Comparison of ENCODE assay signal across 13 mouse cellular contexts in the genomic region with DNA sequence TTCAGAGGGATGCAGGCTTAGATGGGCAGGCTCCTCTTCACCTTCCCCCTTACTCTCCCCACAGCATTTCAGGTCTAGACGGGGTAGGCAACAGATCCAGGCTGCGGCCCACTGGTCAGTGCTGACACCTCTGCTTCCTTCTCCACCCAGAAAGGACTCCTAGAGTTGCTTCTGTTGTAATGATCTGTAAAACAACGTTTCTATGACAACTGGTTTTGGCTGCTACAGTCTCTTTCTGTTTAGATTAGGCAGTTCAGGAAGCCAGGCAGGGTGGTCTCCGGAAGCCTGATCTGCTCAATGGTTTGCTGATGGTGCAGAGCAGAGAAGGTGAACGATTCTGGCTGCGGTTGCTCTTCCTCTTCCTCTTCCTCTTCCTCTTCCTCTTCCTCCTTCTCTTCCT. TPM values are rescaled to one million over a fixed set of nuclear protein-coding genes. Genes with fewer than 3 reads are reported as not detected.
A peak's percentile ranks its signal among the peaks of the same experiment; 100 is the strongest.
DNase-seq lines count a peak whose midpoint lies in the region; ATAC-seq and TF ChIP-seq lines count a peak whose summit lies in the region.
"Had no signal": no experiment of that assay in that cellular context is flagged by ENCODE, and none has a peak within 500 bp of the region (broad histone marks: within the 10 kb centered on the region; RNA-seq: fewer than 3 reads in every experiment).

No protein-coding gene starts in this region.

- H3K36me3 ChIP-seq in embryonic facial prominence, embryonic 14.5 days (ENCODE audit: control insufficient read depth, insufficient read depth, low read length): no peaks in the 10 kb centered on the region
- H3K36me3 ChIP-seq in embryonic facial prominence, embryonic 10.5 days (replicated peaks): no peaks in the 10 kb centered on the region
- H3K36me3 ChIP-seq in midbrain, embryonic 16.5 days (ENCODE audit: control insufficient read depth, insufficient read depth, low read length): no peaks in the 10 kb centered on the region
- H3K36me3 ChIP-seq: hindbrain, embryonic 13.5 days; liver, embryonic 15.5 days had no signal

- intact Hi-C loops in left cerebral cortex, adult 2 months (cut with DNase I): no loop called here

- 69% methylated on average over 6 of the region's 6 CpGs for WGBS in embryonic facial prominence, embryonic 14.5 days
- WGBS in embryonic facial prominence, embryonic 10.5 days: 79% methylated on average over 6 of the region's 6 CpGs
- 75% methylated on average over 6 of the region's 6 CpGs for WGBS in midbrain, embryonic 16.5 days

- no peak overlapping the region for H3K4me3 ChIP-seq in embryonic facial prominence, embryonic 14.5 days (ENCODE audit: low read depth, low read length)
- no peak overlapping the region for H3K4me3 ChIP-seq in embryonic facial prominence, embryonic 10.5 days
- H3K4me3 ChIP-seq in left cerebral cortex, adult 2 months: no peak overlapping the region
- no peak overlapping the region for H3K4me3 ChIP-seq in brown adipose tissue, adult 24 weeks (ENCODE audit: insufficient read depth, low read depth, low read length)
- H3K4me3 ChIP-seq in midbrain, embryonic 16.5 days (ENCODE audit: low read depth, low read length): no peak overlapping the region
- H3K4me3 ChIP-seq: hindbrain, embryonic 13.5 days; liver, embryonic 15.5 days had no signal

- DNase-seq in embryonic facial prominence, embryonic 14.5 days (ENCODE audit: low spot score): peak; percentile 44
- DNase-seq in embryonic facial prominence, embryonic 10.5 days (ENCODE audit: low spot score): no peak
- no peak for DNase-seq in left cerebral cortex, adult 2 months (ENCODE audit: extremely low spot score in 1 of 2, low spot score in 2 of 2)
- no peak for DNase-seq in left cerebral cortex, adult 18-20 months (ENCODE audit: low spot score in 2 of 2)
- no peak for DNase-seq in cerebellum, postnatal 14 days
- DNase-seq: forebrain, postnatal 0 days; layer of hippocampus, adult 9-11 months had no signal

- H3K4me1 ChIP-seq in embryonic facial prominence, embryonic 14.5 days (ENCODE audit: control insufficient read depth, insufficient read depth, low read length): no peaks in the 10 kb centered on the region
- peaks cover 29% of the 10 kb centered on the region for H3K4me1 ChIP-seq in embryonic facial prominence, embryonic 10.5 days
- peaks cover 16% of the 10 kb centered on the region for H3K4me1 ChIP-seq in brown adipose tissue, adult 24 weeks (ENCODE audit: control insufficient read depth, insufficient read depth, insufficient read length, low read length)
- peaks cover 9% of the 10 kb centered on the region; the same call in 1 of the 2 replicates for H3K4me1 ChIP-seq in midbrain, embryonic 16.5 days (ENCODE audit: control insufficient read depth, insufficient read depth, low read length)

- H3K27me3 ChIP-seq in embryonic facial prominence, embryonic 14.5 days (replicated peaks; ENCODE audit: control insufficient read depth, insufficient read depth, low read length): no peaks in the 10 kb centered on the region
- H3K27me3 ChIP-seq in embryonic facial prominence, embryonic 10.5 days (replicated peaks; ENCODE audit: low read depth, poor library complexity, severe bottlenecking): no peaks in the 10 kb centered on the region
- no peaks in the 10 kb centered on the region for H3K27me3 ChIP-seq in midbrain, embryonic 16.5 days (ENCODE audit: control insufficient read depth, insufficient read depth, low read depth, low read length)
- H3K27me3 ChIP-seq: liver, embryonic 15.5 days; Patski had no signal

- no peak overlapping the region for H3K27ac ChIP-seq in embryonic facial prominence, embryonic 14.5 days (replicated peaks; ENCODE audit: low read depth, low read length)
- H3K27ac ChIP-seq in embryonic facial prominence, embryonic 10.5 days (replicated peaks): no peak overlapping the region
- peak overlapping the region; percentile 83 for H3K27ac ChIP-seq in left cerebral cortex, adult 2 months
- H3K27ac ChIP-seq in brown adipose tissue, adult 24 weeks (replicated peaks; ENCODE audit: low read depth, low read length): 0 out of 2 replicates have a peak overlapping the region, but pooled peaks have one; percentile 6
- H3K27ac ChIP-seq in midbrain, embryonic 16.5 days (ENCODE audit: low read length): no peak overlapping the region
- H3K27ac ChIP-seq: hindbrain, embryonic 13.5 days; liver, embryonic 15.5 days had no signal

- no peak overlapping the region for H3K4me2 ChIP-seq in embryonic facial prominence, embryonic 14.5 days (ENCODE audit: low read depth, low read length)
- no peak overlapping the region for H3K4me2 ChIP-seq in midbrain, embryonic 16.5 days (ENCODE audit: low read length)
- H3K4me2 ChIP-seq: hindbrain, embryonic 13.5 days; liver, embryonic 15.5 days had no signal

- no peak for ATAC-seq in embryonic facial prominence, embryonic 14.5 days (ENCODE audit: low read depth)
- peak; percentile 56 for ATAC-seq in megakaryocyte, adult 5-6 weeks (ENCODE audit: poor library complexity, severe bottlenecking)
- ATAC-seq in midbrain, embryonic 16.5 days: no peak
- ATAC-seq: forebrain, postnatal 0 days; Patski had no signal

- TF ChIP-seq CTCF in left cerebral cortex, adult 2 months (IDR thresholded peaks at IDR 0.05): no peak

- no peak overlapping the region for H3K9ac ChIP-seq in embryonic facial prominence, embryonic 14.5 days (ENCODE audit: low read depth, low read length)
- H3K9ac ChIP-seq in midbrain, embryonic 16.5 days (ENCODE audit: low read depth, low read length): no peak overlapping the region
- H3K9ac ChIP-seq: forebrain, postnatal 0 days; hindbrain, embryonic 13.5 days; liver, embryonic 15.5 days had no signal

- H3K9me3 ChIP-seq in embryonic facial prominence, embryonic 14.5 days (ENCODE audit: control insufficient read depth, low read length): no peaks in the 10 kb centered on the region
- H3K9me3 ChIP-seq in embryonic facial prominence, embryonic 10.5 days: no peaks in the 10 kb centered on the region
- H3K9me3 ChIP-seq in midbrain, embryonic 16.5 days (replicated peaks; ENCODE audit: control insufficient read depth, low read length, poor library complexity, severe bottlenecking): no peaks in the 10 kb centered on the region
- H3K9me3 ChIP-seq: hindbrain, embryonic 13.5 days; liver, embryonic 15.5 days had no signal

RNA-seq across cellular contexts. Expression of a gene that starts 23.6 kb away (rescaled TPM):
- 70.1 and 71.8 TPM in 2 replicates for polyA plus RNA-seq in embryonic facial prominence, embryonic 14.5 days (2014; fragmentation: Nextera tagmentation; extraction: Ambion mirVana)
- polyA plus RNA-seq in embryonic facial prominence, embryonic 10.5 days (2016; fragmentation: Nextera tagmentation; extraction: Ambion mirVana): 51.8 and 55.5 TPM in 2 replicates
- 100 to 1,000 TPM; 300 to 307 TPM for total RNA-seq in left cerebral cortex, adult 2 months (2021)
- 100 to 1,000 TPM; 328 to 345 TPM for total RNA-seq in left cerebral cortex, adult 18-20 months (2021)
- 15.6 and 19.4 TPM in 2 replicates for polyA plus RNA-seq in brown adipose tissue, adult 24 weeks (2012; ENCODE audit: insufficient read depth, insufficient read length, missing spikeins)
- total RNA-seq in megakaryocyte, adult 5-6 weeks (2015): 43.3 and 44.5 TPM in 2 replicates
- 40.1 and 43.3 TPM in 2 replicates for total RNA-seq in megakaryocyte, adult 5-6 weeks (2017)
- polyA plus RNA-seq in midbrain, embryonic 16.5 days (2015; fragmentation: Nextera tagmentation; extraction: Ambion mirVana): 437 and 480 TPM in 2 replicates

RNA-seq across cellular contexts. Expression of a gene that starts 42.8 kb away (rescaled TPM):
- polyA plus RNA-seq in embryonic facial prominence, embryonic 14.5 days (2014; fragmentation: Nextera tagmentation; extraction: Ambion mirVana): 0.25 and 0.43 TPM in 2 replicates
- polyA plus RNA-seq in embryonic facial prominence, embryonic 10.5 days (2016; fragmentation: Nextera tagmentation; extraction: Ambion mirVana): 0.11 and 1.0 TPM in 2 replicates
- total RNA-seq in left cerebral cortex, adult 2 months (2021): not detected
- total RNA-seq in left cerebral cortex, adult 18-20 months (2021): not detected
- not detected in 2 replicates for polyA plus RNA-seq in brown adipose tissue, adult 24 weeks (2012; ENCODE audit: insufficient read depth, insufficient read length, missing spikeins)
- total RNA-seq in megakaryocyte, adult 5-6 weeks (2015): not detected in 2 replicates
- not detected in 2 replicates for total RNA-seq in megakaryocyte, adult 5-6 weeks (2017)
- polyA plus RNA-seq in midbrain, embryonic 16.5 days (2015; fragmentation: Nextera tagmentation; extraction: Ambion mirVana): not detected in 2 replicates
- total RNA-seq: forebrain, postnatal 0 days had no signal
- polyA plus RNA-seq: forebrain, postnatal 0 days; liver, embryonic 15.5 days; Patski had no signal

RNA-seq across cellular contexts. Expression of a gene that starts 49.3 kb away (rescaled TPM):
- 4.2 and 4.4 TPM in 2 replicates for polyA plus RNA-seq in embryonic facial prominence, embryonic 14.5 days (2014; fragmentation: Nextera tagmentation; extraction: Ambion mirVana)
- polyA plus RNA-seq in embryonic facial prominence, embryonic 10.5 days (2016; fragmentation: Nextera tagmentation; extraction: Ambion mirVana): 7.5 and 10.3 TPM in 2 replicates
- 1 to 10 TPM; 2.1 to 2.6 TPM for total RNA-seq in left cerebral cortex, adult 2 months (2021)
- total RNA-seq in left cerebral cortex, adult 18-20 months (2021): 1 to 10 TPM; 3.0 to 3.4 TPM
- polyA plus RNA-seq in brown adipose tissue, adult 24 weeks (2012; ENCODE audit: insufficient read depth, insufficient read length, missing spikeins): 1.0 TPM in 1 of 2 replicates, not detected in the other
- 1.2 and 1.4 TPM in 2 replicates for total RNA-seq in megakaryocyte, adult 5-6 weeks (2015)
- 0.22 and 0.24 TPM in 2 replicates for total RNA-seq in megakaryocyte, adult 5-6 weeks (2017)
- polyA plus RNA-seq in midbrain, embryonic 16.5 days (2015; fragmentation: Nextera tagmentation; extraction: Ambion mirVana): 0.14 and 0.25 TPM in 2 replicates

Comparison
In these comparisons a context has a peak if more than half of its experiments do, and no peak if none do; other contexts are left out.
1. H3K27ac ChIP-seq: peak in left cerebral cortex, adult 2 months (single experiment) and brown adipose tissue, adult 24 weeks (single experiment); none in embryonic facial prominence, embryonic 14.5 days (single experiment), embryonic facial prominence, embryonic 10.5 days (single experiment) and midbrain, embryonic 16.5 days (single experiment).